Mouse (Mus musculus) small intestine, adult 2 months (tissue): ENCODE data around the gene Atxn7l2.

Source experiments
- CTCF ChIP-seq: fragments of 200-500 bp; IDR thresholded peaks from 2 replicates; pipeline ENCODE4 v1.5.1; 2012; ENCODE audit warnings: low read depth, mild to moderate bottlenecking, control low read depth, inconsistent platforms, low read length, moderate library complexity, mixed read lengths; ENCODE audit not compliant: insufficient replicate concordance, insufficient read length; ENCODE audit errors: extremely low read depth
- POLR2A ChIP-seq: fragments of 200-500 bp; IDR thresholded peaks from 2 replicates; pipeline ENCODE4 v1.6.1; 2012; ENCODE audit warnings: low read depth, mild to moderate bottlenecking, control low read depth, inconsistent platforms, low read length, moderate library complexity

DNA sequence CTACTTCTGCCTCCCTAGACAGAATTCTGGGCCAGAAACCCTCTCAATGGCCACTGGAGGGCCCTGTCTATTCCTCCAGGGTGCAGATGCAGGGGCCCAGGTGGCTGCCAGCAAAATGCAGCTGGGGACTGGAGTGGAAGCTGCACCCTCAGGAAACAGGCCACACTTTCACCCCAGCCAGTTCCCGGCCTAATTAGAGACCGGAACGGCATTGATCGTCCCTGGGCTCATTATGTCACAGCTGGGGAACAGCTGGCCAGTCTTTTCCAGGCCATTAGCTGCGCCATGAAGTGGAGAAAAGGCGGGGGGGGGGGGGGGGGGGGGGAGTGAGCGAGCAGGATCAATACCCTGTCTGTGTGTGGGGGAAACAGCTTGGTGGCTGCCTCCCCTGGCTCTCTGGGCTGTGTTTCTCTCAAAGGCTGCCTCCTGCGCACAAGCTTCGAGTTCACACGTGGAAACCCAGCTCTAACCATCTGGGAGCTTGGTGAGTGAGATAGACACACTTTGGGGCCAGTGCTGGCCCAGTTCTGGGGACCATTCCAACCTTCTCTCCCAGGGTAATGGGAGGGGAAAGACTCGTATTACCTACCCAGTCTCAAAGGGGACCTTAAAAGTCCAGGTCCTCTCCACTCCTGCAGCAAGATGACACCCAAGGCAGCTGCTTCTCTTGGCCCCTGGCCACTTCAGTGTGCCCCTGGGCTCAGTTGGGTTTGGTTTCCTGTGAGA is 44.1 kb downstream of the Atxn7l2 start:
- TF ChIP-seq CTCF (no peak), POLR2A (no peak)
